Mouse (Mus musculus) kidney, postnatal 0 days (tissue): ENCODE results near the gene Cfap74. TPM values are rescaled to one million over a fixed set of nuclear protein-coding genes. Genes with fewer than 3 reads are reported as not detected.

Experiments used
- ATAC-seq: fragments of 200-750 bp; cut with Nextera tagmentation; replicated peaks from 2 replicates; pipeline ENCODE4 v1.8.0; 2017; ENCODE audit warnings: low read depth, moderate number of reproducible peaks, moderate TSS enrichment, moderate library complexity; ENCODE audit not compliant: low FRiP score
- DNase-seq: peaks from one replicate; pipeline ENCODE4 v3.0.0-alpha.2; 2016; ENCODE audit warnings: low spot score
- H3K27ac ChIP-seq: fragments of 300-500 bp; sonication (generic); 2 replicates; pipeline ENCODE4 v1.5.1; 2014; ENCODE audit warnings: mild to moderate bottlenecking
- H3K27me3 ChIP-seq: fragments of 300-500 bp; sonication (generic); 2 replicates; pipeline ENCODE4 v1.6.1; 2014; ENCODE audit warnings: low read length, mixed read lengths; ENCODE audit not compliant: insufficient read depth
- H3K36me3 ChIP-seq: fragments of 300-500 bp; sonication (generic); 2 replicates; pipeline ENCODE4 v1.6.1; 2014; ENCODE audit warnings: low read length, mixed read lengths; ENCODE audit not compliant: insufficient read depth
- H3K4me1 ChIP-seq: fragments of 300-500 bp; sonication (generic); replicated peaks from 2 replicates; pipeline ENCODE4 v1.6.1; 2014; ENCODE audit warnings: antibody characterized with exemption, low read length, mixed read lengths; ENCODE audit not compliant: insufficient read depth
- H3K4me2 ChIP-seq: fragments of 300-500 bp; sonication (generic); 2 replicates; pipeline ENCODE4 v1.6.1; 2014; ENCODE audit warnings: mild to moderate bottlenecking, low read length, moderate library complexity, mixed read lengths
- H3K4me3 ChIP-seq: fragments of 300-500 bp; sonication (generic); replicated peaks from 2 replicates; pipeline ENCODE4 v1.5.1; 2014; ENCODE audit warnings: low read depth, low read length
- H3K9ac ChIP-seq: fragments of 300-500 bp; sonication (generic); 2 replicates; pipeline ENCODE4 v1.6.1; 2014; ENCODE audit warnings: low read depth, low read length
- H3K9me3 ChIP-seq: fragments of 300-500 bp; sonication (generic); replicated peaks from 2 replicates; pipeline ENCODE4 v1.6.1; 2016; ENCODE audit warnings: low read length, inconsistent platforms, mixed read lengths
- CTCF ChIP-seq: IDR thresholded peaks from 2 replicates; pipeline ENCODE4 v1.5.1; 2016; ENCODE audit warnings: antibody characterized with exemption, low read depth, mild to moderate bottlenecking, moderate library complexity
- WGBS: fragments of 180-500 bp; shearing (Covaris S2); extraction: QIAGEN DNeasy Blood & Tissue Kit; methylation state at CpG from one replicate; pipeline ENCODE4 v1.1.7; 2014; 5-methylcytosine and 5-hydroxymethylcytosine counted together
- polyA plus RNA-seq: library from polyadenylated mRNA; unstranded; fragments of >200 nt; fragmentation: Nextera tagmentation; extraction: Ambion mirVana; gene quantifications from 2 replicates; pipeline ENCODE4 v1.2.1, GENCODE M21; 2015

Cfap74 gene
- polyA plus RNA-seq, 1 experiment from 2014 or later: 0.62 TPM

DNA sequence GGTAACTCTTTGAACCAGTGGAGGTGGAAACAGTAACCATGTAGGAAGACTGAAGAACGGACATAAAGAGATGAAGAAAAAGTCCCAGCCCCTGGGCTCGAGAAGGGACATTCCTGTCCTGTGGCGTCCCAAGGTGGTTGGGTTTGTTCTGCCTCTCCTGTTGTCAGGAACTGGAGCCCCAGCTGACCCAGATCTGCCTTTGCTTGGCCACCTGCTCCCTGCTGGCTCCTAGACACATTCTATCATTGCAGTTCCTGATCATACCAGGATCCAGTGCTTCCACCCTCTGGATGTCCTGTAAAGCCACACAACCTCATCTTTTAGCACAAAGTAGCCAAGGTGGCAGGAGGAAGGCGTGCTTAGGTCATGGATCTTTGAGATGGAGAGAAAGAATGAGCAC, 25.7 kb upstream of the Cfap74 start:
- DNase-seq (no peak), ATAC-seq (no peak)
- no peak overlapping the region for H3K4me2 ChIP-seq
- H3K27ac ChIP-seq: no peak overlapping the region
- no peak overlapping the region for H3K4me3 ChIP-seq
- no peak for TF ChIP-seq CTCF
- no peaks in the 10 kb centered on the region for H3K36me3 ChIP-seq
- no peaks in the 10 kb centered on the region for H3K4me1 ChIP-seq
- no peak overlapping the region for H3K9ac ChIP-seq
- WGBS: 72% methylated on average over 4 of the region's 4 CpGs
- H3K9me3 ChIP-seq: no peaks in the 10 kb centered on the region
- H3K27me3 ChIP-seq: no peaks in the 10 kb centered on the region

DNA sequence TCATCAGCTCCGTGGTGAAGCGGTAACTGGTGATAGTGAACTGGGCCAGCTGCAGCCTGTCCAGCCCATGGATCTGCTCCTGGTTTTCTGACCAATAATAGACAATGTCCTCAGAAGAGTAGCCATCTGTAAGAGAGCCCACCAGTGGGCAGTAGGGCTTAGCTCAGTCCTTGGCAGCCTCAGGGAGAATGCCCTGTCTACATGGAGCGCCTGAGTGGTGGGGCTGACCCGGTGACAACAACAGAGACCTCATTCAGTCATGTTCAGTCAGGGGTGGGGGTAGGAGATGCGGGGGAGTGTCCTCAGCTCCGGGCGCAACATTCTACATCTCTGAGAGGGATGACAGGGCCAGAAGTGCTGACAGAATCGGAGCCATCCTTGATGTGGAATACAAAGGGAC, 21.8 kb upstream of the Cfap74 start:
- H3K27me3 ChIP-seq: no peaks in the 10 kb centered on the region
- no peak for TF ChIP-seq CTCF
- no peak overlapping the region for H3K9ac ChIP-seq
- H3K9me3 ChIP-seq: no peaks in the 10 kb centered on the region
- H3K36me3 ChIP-seq: no peaks in the 10 kb centered on the region
- no peak overlapping the region for H3K4me3 ChIP-seq
- 66% methylated on average over 8 of the region's 8 CpGs for WGBS
- H3K4me2 ChIP-seq: no peak overlapping the region
- no peak for ATAC-seq
- no peak overlapping the region for H3K27ac ChIP-seq
- no peaks in the 10 kb centered on the region for H3K4me1 ChIP-seq
- no peak for DNase-seq

DNA sequence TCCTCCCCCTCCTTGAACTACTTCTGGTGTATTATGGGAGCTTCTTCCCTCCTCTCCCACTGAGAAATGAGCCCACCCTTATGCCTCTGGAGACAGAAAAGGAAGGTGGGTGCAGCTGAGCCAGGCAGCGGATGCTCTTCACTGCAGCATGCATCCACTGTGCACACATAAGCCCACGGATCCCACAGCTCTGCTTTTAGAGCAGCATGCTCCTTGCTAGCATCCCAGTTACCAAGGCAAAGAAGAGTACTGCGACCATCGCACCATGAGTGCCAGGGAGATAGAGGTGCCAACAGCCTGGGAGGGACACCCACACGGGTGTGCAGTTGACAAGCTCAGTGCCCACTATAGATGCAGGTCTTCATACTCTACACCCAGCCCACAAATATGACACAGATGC, 13.5 kb upstream of the Cfap74 start:
- Histone ChIP-seq H3K4me1 (peaks cover 7% of the 10 kb centered on the region), H3K4me3 (no peak overlapping the region), H3K9me3 (no peaks in the 10 kb centered on the region), H3K9ac (no peak overlapping the region), H3K36me3 (no peaks in the 10 kb centered on the region), H3K4me2 (no peak overlapping the region), H3K27me3 (peaks cover 12% of the 10 kb centered on the region; the same call in 1 of the 2 replicates), H3K27ac (no peak overlapping the region)
- DNase-seq (no peak), ATAC-seq (no peak)
- WGBS: 92% methylated on average over 5 of the region's 5 CpGs
- no peak for TF ChIP-seq CTCF

DNA sequence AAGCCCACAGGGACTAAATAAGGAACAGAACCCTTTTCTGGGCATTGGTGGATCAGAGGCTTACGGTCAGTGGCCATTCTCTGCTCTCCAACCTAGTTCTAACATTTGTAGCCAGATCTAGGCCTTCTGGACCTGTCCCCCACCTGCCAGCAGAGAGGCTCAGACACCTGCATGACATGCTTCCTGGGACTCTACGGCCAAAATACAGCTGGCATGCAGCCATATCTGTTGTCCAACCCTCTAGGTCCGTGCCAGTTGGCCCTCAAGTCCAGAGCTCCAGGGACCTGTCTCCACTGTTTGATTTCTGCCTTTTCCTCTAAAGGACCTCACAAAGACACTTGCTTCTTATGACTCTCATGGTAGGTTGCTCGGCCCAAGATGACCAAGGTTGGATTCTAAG, 12.2 kb upstream of the Cfap74 start:
- H3K4me1 ChIP-seq: peaks cover 7% of the 10 kb centered on the region
- H3K27ac ChIP-seq: no peak overlapping the region
- no peak for TF ChIP-seq CTCF
- WGBS: 89% methylated on average over 4 of the region's 4 CpGs
- peaks cover 12% of the 10 kb centered on the region; the same call in 1 of the 2 replicates for H3K27me3 ChIP-seq
- no peak overlapping the region for H3K4me2 ChIP-seq
- no peak for DNase-seq
- H3K9ac ChIP-seq: no peak overlapping the region
- no peaks in the 10 kb centered on the region for H3K36me3 ChIP-seq
- no peak for ATAC-seq
- no peak overlapping the region for H3K4me3 ChIP-seq
- no peaks in the 10 kb centered on the region for H3K9me3 ChIP-seq

DNA sequence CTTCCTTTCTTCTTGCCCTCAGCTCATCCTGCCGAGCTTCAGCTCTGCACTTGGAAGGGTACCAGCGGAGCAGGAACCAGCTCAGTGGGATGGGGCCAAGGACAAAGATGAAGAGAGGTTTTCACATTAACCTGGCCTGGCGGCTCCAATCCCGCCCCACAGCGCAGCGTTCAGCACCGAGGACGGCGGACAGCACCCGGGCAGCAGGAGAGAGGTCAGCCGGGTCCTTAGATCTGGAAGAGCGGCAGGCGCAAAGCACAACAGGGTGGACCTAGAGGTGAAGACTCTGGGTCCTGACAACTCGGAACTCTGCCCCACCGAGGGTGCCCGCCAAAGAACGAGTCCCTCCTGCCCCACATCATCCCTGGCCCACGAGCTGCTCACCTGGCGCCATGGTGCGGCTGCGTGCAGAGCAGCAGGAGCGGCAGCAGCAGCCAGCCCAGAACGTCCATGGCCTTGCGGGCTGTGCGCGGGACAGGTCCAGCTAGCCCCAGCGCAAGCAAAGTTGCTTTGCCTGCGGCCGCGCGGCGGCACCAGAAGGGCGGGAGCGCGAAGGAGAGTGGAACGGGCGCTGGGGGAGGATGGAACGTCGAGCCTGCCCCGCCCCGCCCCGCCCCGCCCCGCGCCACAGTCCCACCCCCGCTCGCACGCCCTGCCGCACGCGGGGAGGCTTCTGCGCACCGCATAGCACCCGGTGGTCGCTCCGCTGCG, 11.3 kb upstream of the Cfap74 start, which contains the start of gene Gabrd:
Gene Gabrd (minus strand): TSS at position 602 of the 711 bp plus-strand sequence.
- Histone ChIP-seq H3K9me3 (no peaks in the 10 kb centered on the region), H3K4me2 (peak within 1 kb of the TSS; percentile 64), H3K9ac (no peak within 1 kb of the TSS), H3K36me3 (no peaks in the 10 kb centered on the region), H3K4me3 (peak within 1 kb of the TSS; percentile 17), H3K4me1 (peaks cover 7% of the 10 kb centered on the region), H3K27ac (no peak within 1 kb of the TSS), H3K27me3 (peaks cover 12% of the 10 kb centered on the region; the same call in 1 of the 2 replicates)
- ATAC-seq: peak; percentile 57
- no peak for TF ChIP-seq CTCF
- under 1% methylated on average over 40 of the region's 57 CpGs for WGBS
- peak; percentile 82 for DNase-seq

- Histone ChIP-seq H3K36me3 (no peaks in the 10 kb centered on the region), H3K27ac (no peak overlapping the region), H3K4me1 (peaks cover 7% of the 10 kb centered on the region), H3K27me3 (peaks cover 12% of the 10 kb centered on the region; the same call in 1 of the 2 replicates), H3K4me3 (peak overlapping the region; percentile 17), H3K4me2 (peak overlapping the region; percentile 64), H3K9me3 (no peaks in the 10 kb centered on the region), H3K9ac (no peak overlapping the region)
- 5% methylated on average over 9 of the region's 9 CpGs for WGBS
- DNase-seq (no peak), ATAC-seq (no peak)
- TF ChIP-seq CTCF: no peak
These were observed 10.8 kb upstream of the Cfap74 start for GRCm38 (mm10) chr4:155398222-155398540.
